Mouse (Mus musculus): ENCODE measurements around the gene Sass6. TPM values are rescaled to one million over a fixed set of nuclear protein-coding genes. Genes with fewer than 3 reads are reported as not detected.

The Sass6 gene
- total RNA-seq (2021): 1 to 10 TPM; 4.4 to 5.2 TPM
- long read RNA-seq, experiment 1, partial matches to known transcripts: 1 of 2 reads
- long read RNA-seq, experiment 1, other reads (novel, unspliced or antisense): 0 of 2 reads
- long read RNA-seq, experiment 2: 0 reads

DNA sequence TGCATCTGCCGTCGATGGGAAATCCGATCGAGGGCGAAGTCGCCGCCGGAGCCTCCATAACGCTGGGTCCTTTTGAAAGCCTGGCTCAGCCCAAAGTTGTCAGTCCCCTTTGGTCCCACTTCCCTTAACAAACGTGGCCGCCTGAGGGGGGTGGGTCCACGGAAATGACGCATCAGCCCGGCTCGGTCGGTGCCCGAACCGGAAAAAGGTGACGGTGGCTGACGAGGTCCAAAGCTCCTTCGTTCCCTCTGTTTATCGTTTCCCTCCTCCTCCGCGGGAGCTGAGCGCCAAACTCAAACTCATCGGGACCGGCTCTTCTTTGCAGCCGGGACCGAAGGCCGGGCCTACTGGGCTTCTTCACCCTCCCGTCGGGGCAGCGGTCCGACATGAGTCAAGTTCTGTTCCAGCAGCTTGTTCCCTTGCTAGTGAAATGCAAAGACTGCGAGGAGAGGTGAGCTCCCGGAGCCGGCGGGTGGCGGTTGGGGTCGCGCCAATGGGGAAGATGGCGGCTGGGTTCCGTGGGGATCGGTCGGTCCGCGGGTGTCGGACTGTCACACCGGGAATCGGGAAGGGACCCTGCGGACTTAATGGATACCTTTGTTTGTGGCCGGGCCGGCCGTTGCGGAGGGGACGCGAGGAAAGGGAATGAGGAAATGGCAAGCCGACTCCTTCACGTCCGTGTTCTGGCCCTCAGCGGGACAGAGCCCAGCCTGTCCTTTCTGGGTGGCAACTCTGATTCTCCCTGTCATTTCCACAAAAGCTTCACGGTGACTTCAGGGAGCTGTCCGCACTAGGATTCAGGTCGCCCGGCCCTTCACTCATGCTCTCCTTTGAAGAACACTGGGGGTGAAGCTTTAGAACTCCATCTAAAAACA, at the start of gene Sass6:
Gene Sass6, plus strand, starts transcription at position 255 of the 875 bp plus-strand sequence.
- DNase-seq: peak; percentile 99

GRCm38 (mm10) chr3:116547430-116547829, 47.4 kb upstream of the Sass6 start:
- no peak for DNase-seq

DNA sequence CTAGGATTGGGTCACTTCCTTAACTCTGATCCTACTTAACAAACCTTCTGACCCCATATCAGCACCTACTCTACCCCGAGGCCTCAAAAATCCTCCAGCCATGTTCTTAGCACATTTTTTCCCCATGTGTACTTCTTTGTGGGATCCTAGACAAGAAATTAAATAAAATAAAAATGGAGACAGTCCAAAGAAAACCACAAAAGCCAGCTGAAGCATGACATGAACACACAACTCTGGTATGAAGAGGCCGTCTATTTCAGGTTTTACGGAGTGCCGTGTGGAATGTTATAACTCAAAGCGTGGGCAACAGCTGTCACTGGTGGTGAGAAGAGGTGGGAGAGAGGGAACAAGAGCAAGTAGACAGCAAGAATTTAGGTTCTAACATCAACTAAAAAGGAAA, 43.4 kb upstream of the Sass6 start:
- no peak for DNase-seq

- DNase-seq: peak; percentile 14
These were observed 33.5 kb upstream of the Sass6 start for GRCm38 (mm10) chr3:116561315-116561714.

DNA sequence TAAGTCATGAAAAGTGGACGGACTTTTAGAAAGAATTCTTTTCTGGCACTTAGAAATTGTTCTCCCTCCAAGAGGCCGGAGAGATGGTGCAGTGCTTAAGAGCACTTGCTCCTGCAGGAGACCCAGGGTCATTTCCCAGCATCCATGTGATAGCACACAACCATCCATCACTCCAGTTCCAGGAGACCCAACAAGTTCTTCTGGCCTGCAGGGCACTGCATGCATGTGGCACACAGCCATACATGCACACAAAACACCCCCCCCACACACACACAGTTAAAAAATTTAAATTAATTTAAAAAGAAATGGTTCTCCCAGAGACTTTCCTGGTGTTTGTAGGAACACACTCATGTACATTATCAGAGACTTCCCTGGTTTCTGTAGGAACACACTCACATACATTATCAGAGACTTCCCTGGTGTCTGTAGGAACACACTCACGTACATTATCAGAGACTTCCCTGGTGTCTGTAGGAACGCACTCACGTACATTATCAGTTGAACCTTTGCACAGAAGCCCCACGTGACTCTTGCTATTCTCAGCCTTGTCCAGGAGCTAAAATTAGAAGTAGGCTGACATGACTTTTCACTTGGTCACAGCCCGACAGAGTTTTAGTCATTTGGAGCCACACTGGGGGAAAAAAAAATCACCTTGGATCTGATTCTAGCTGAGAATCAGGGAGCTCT, 32.2 kb upstream of the Sass6 start, which contains the start of gene Lrrc39:
Gene Lrrc39, plus strand, starts transcription at position 566 of the 687 bp plus-strand sequence.
- no peak for DNase-seq

GRCm38 (mm10) chr3:116563095-116563492, 31.7 kb upstream of the Sass6 start:
- no peak for DNase-seq

DNA sequence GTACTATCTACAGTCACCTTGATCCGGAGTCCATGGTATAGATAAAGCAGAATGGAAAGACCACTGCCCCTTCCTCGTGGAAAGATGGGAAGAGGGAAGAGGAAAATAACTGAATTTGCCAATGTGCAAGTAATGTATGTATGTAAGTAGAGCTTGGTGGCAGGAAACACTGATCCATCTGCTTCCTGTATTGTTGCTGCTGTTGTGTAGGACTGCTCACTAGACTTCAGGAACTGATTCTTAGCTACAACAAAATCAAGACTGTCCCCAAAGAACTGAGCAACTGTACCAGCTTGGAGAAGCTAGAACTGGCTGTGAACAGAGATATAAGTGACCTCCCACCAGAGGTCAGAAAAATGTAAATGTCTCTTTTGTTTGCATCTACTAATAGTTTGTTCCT, 24.2 kb upstream of the Sass6 start:
- no peak for DNase-seq

GRCm38 (mm10) chr3:116577286-116577685, 17.5 kb upstream of the Sass6 start:
- DNase-seq: no peak

DNA sequence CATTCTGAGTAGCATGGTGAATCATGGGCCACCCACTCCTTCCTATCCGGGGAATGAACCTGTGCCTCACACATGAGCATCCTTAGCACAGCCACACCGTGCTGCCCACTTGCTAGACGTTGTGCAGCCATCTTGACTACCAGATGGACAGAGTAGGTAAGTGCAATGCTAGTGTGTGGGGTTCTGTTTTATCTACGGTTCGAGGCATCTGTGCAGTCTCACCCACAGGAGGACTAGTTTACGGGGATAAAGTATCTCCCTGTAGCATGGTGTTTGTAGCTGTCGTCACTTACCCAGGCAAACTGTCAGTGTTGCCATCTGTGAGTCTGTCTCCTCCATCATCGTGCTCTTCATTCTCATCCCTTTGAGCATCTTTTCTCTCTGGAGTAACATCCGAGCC, 12.6 kb upstream of the Sass6 start:
- no peak for DNase-seq

GRCm38 (mm10) chr3:116594076-116594727, 580 bp upstream of the Sass6 start:
- no peak for DNase-seq

- DNase-seq: no peak
These were observed 815 bp downstream of the Sass6 start for GRCm38 (mm10) chr3:116595603-116595991.

DNA sequence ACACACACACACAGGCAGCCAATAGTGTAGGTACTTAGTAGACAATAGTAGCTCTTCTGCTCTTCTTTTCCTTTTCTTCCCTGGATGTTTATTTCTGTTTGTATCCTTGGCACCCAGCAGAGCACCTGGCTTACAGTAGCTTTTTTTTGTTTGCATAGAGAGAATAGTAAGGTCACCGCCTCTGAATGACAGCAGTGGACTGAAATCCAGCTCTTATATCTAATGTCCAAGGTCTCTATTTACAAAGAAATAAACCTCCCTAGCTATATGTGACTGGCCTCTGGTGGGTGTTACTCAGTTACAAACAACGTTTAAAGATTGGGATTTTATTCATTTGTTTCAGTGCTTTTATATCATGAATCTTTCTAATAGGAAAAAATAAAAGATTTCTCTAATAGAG, 4.9 kb downstream of the Sass6 start:
- no peak for DNase-seq

DNA sequence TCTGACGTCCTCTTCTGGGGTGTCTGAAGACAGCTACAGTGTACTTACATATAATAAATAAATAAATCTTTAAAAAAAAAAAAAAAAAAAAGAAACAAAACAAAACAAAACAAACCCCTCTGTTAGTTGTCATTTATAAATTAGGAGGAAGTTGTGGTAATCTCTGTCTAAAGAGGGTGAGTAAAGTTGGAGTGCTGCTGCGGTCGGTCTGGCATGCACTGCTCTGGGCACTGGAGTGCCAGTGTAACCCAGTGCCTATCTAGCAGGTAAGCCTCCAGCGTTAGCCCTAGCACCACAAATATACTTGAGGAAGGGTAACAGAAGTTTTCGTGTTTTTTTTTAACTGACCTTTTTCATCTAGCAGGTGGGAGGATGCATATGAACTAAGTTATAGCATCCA, 6.2 kb downstream of the Sass6 start:
- no peak for DNase-seq

GRCm38 (mm10) chr3:116601781-116602180, 7.0 kb downstream of the Sass6 start:
- DNase-seq: no peak

GRCm38 (mm10) chr3:116604570-116604969, 9.8 kb downstream of the Sass6 start:
- DNase-seq: no peak

DNA sequence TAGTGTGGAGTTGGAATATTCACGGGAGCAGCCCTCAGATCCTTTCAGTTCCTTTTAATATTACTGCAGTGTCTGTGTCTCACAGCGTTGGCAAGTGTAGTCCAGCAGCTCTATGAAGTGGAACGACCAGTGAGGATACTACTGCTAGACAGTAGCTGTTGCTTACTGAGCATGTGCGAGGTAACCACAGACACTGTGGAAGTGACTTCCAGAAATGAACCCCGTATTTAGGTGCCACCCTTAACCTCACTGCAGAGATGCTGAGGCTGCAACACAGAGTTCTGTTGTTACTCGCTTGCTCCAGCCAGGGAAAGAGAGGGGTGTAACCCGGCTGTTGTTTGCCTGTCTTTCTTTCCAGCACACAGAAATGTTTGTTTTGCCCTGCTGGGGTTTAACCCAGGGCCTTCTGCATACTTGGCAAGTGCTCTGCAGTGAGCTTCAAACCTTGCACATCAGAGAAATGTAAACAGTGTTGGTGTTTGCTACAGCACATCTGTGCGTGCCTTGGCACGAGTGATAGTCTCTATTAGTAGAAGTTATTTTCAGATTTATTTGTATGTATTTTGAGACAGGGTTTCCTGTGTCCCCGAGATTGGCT, 19.6 kb downstream of the Sass6 start, which contains the start of gene Trmt13:
Gene Trmt13, minus strand, starts transcription at position 293 of the 598 bp plus-strand sequence.
- no peak for DNase-seq

GRCm38 (mm10) chr3:116615318-116616068, 20.7 kb downstream of the Sass6 start:
- DNase-seq: no peak

DNA sequence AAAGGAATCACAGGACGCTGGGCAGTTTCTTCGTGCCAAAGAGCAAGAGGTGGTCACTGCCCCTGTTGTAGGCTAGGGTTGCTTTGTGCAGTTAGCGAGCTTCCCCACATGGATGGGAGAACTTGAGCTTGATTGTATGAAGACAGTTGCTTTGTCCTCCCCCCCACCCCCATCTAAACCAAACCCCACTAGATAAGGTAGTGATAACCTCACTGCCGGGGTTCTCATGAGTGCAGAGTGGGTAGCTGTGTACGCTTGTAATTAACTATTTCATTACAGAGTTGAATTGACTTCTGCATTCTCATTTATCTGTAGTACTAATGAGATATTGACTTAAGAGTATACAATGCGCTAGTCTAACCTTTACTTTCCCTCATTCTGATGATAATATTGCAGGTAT, 24.1 kb downstream of the Sass6 start:
- DNase-seq: no peak

- no peak for DNase-seq
These were observed 26.0 kb downstream of the Sass6 start for GRCm38 (mm10) chr3:116620636-116621370.

DNA sequence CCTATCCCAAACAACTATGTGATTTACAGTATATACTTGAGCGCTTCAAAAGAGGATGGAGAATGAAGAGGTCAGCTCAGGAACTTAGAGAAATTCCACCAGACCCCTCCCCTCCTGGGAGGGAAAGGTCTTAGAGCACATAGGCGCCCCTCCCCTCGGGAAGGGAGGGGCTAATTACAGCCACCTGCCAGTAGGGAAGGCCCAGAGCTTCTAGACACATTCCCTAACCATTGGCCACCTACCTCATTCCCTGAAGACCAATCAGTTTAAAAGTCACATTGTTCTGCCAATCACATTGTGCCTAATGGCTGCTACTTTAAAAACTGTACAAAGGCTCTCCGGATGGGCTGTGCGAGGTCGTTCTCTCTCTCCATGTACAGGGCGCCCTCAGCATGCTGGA, 27.9 kb downstream of the Sass6 start:
- no peak for DNase-seq

- DNase-seq: no peak
These were observed 36.7 kb downstream of the Sass6 start for GRCm38 (mm10) chr3:116631459-116631858.
